ENCODE assay signal across 9 mouse cellular contexts in genomic region chrX:160935541-160935940, GRCm38 (mm10). TPM values are rescaled to one million over a fixed set of nuclear protein-coding genes. Genes with fewer than 3 reads are reported as not detected.
A peak's percentile ranks its signal among the peaks of the same experiment; 100 is the strongest.
DNase-seq lines count a peak whose midpoint lies in the region; ATAC-seq lines count a peak whose summit lies in the region.
"Had no signal": no experiment of that assay in that cellular context is flagged by ENCODE, and none has a peak within 500 bp of the region (broad histone marks: within the 10 kb centered on the region; RNA-seq: fewer than 3 reads in every experiment).

No protein-coding gene starts in this region.

- no peaks in the 10 kb centered on the region for H3K9me3 ChIP-seq in liver, embryonic 13.5 days (replicated peaks)
- H3K9me3 ChIP-seq in neural tube, embryonic 15.5 days (replicated peaks) = no peaks in the 10 kb centered on the region
- H3K9me3 ChIP-seq: heart, embryonic 15.5 days had no signal

- no peak overlapping the region for H3K27ac ChIP-seq in liver, embryonic 13.5 days
- no peak overlapping the region for H3K27ac ChIP-seq in neural tube, embryonic 15.5 days (replicated peaks)
- H3K27ac ChIP-seq: heart, embryonic 15.5 days had no signal

- H3K36me3 ChIP-seq in liver, embryonic 13.5 days = no peaks in the 10 kb centered on the region
- no peaks in the 10 kb centered on the region for H3K36me3 ChIP-seq in neural tube, embryonic 15.5 days
- H3K36me3 ChIP-seq: heart, embryonic 15.5 days had no signal

- 46% methylated on average over 1 of the region's 1 CpGs for WGBS in liver, embryonic 13.5 days (ENCODE audit: insufficient replicate concordance)
- 42% methylated on average over 1 of the region's 1 CpGs for WGBS in neural tube, embryonic 15.5 days

- intact Hi-C loops in left cerebral cortex, postnatal 36 days (cut with DNase I) = no loop called here

- peak; percentile 29; the same call in 1 of the 2 replicates for ATAC-seq in liver, embryonic 13.5 days (ENCODE audit: low read depth)
- ATAC-seq in monocyte, adult 5-6 weeks (replicated peaks; ENCODE audit: insufficient number of reproducible peaks, low FRiP score, low TSS enrichment, poor library complexity, severe bottlenecking) = no peak
- ATAC-seq in neural tube, embryonic 15.5 days (ENCODE audit: low FRiP score) = no peak

- no peak overlapping the region for H3K4me2 ChIP-seq in liver, embryonic 13.5 days
- H3K4me2 ChIP-seq in neural tube, embryonic 15.5 days = no peak overlapping the region
- H3K4me2 ChIP-seq: heart, embryonic 15.5 days had no signal

- no peaks in the 10 kb centered on the region for H3K4me1 ChIP-seq in liver, embryonic 13.5 days (replicated peaks)
- H3K4me1 ChIP-seq in neural tube, embryonic 15.5 days = no peaks in the 10 kb centered on the region
- H3K4me1 ChIP-seq: heart, embryonic 15.5 days had no signal

- H3K4me3 ChIP-seq in liver, embryonic 13.5 days (replicated peaks) = no peak overlapping the region
- H3K4me3 ChIP-seq in neural tube, embryonic 15.5 days (replicated peaks) = no peak overlapping the region
- H3K4me3 ChIP-seq: heart, embryonic 15.5 days had no signal

- H3K27me3 ChIP-seq in liver, embryonic 13.5 days = no peaks in the 10 kb centered on the region
- H3K27me3 ChIP-seq in neural tube, embryonic 15.5 days (replicated peaks) = peaks cover 6% of the 10 kb centered on the region; the same call in 1 of the 2 replicates
- H3K27me3 ChIP-seq: heart, embryonic 15.5 days had no signal

- no peak overlapping the region for H3K9ac ChIP-seq in liver, embryonic 13.5 days
- H3K9ac ChIP-seq in neural tube, embryonic 15.5 days (replicated peaks) = no peak overlapping the region
- H3K9ac ChIP-seq: heart, embryonic 15.5 days had no signal

- DNase-seq in liver, embryonic 13.5 days = no peak
- no peak for DNase-seq in liver
- DNase-seq in adrenal gland, postnatal 10 days = peak; percentile 29
- peak; percentile 43 to 46 for DNase-seq in cerebellum, postnatal 36 days
- DNase-seq in naive thymus-derived CD4-positive, alpha-beta T cell, adult 2 months (ENCODE audit: low read depth) = peak; percentile 8
- DNase-seq in left cerebral cortex, postnatal 36 days (ENCODE audit: low spot score in 2 of 2) = no peak

RNA-seq across cellular contexts. Expression of gene Gja6, which starts 28.7 kb away (rescaled TPM):
- 0.89 and 1.2 TPM in 2 replicates for polyA plus RNA-seq in liver, embryonic 13.5 days (2015; fragmentation: Nextera tagmentation; extraction: Ambion mirVana)
- under 1 TPM; 0.24 to 0.33 TPM for total RNA-seq in adrenal gland, postnatal 10 days (2021)
- total RNA-seq in left cerebral cortex, postnatal 36 days (2021) = 1 to 10 TPM; 1.2 to 2.8 TPM
- total RNA-seq in monocyte, adult 5-6 weeks (2017) = 0.76 TPM in 1 of 3 replicates, not detected in the others
- polyA plus RNA-seq in neural tube, embryonic 15.5 days (2015; fragmentation: Nextera tagmentation; extraction: Ambion mirVana) = 0.09 and 0.10 TPM in 2 replicates
- polyA plus RNA-seq: heart, embryonic 15.5 days had no signal

RNA-seq across cellular contexts. Expression of gene Cdkl5, which starts 59.0 kb away (rescaled TPM):
- polyA plus RNA-seq in liver, embryonic 13.5 days (2015; fragmentation: Nextera tagmentation; extraction: Ambion mirVana) = 0.23 and 0.32 TPM in 2 replicates
- 10 to 100 TPM; 10.0 to 10.9 TPM for total RNA-seq in adrenal gland, postnatal 10 days (2021)
- 100 to 1,000 TPM; 152 to 159 TPM for total RNA-seq in left cerebral cortex, postnatal 36 days (2021)
- 1.1 to 1.4 TPM in 2 of 3 replicates, not detected in the other for total RNA-seq in monocyte, adult 5-6 weeks (2017)
- polyA plus RNA-seq in neural tube, embryonic 15.5 days (2015; fragmentation: Nextera tagmentation; extraction: Ambion mirVana) = 5.2 and 5.3 TPM in 2 replicates

Comparison
In these comparisons a context has a peak if more than half of its experiments do, and no peak if none do; other contexts are left out.
1. DNase-seq: peak in adrenal gland, postnatal 10 days (single experiment), cerebellum, postnatal 36 days (2 of 2) and naive thymus-derived CD4-positive, alpha-beta T cell, adult 2 months (single experiment); none in liver, embryonic 13.5 days (single experiment), liver (single experiment) and left cerebral cortex, postnatal 36 days (0 of 2).
2. RNA of gene Cdkl5, which starts 59.0 kb away (total RNA-seq): 152 to 159 TPM in left cerebral cortex, postnatal 36 days; 10.0 to 10.9 TPM in adrenal gland, postnatal 10 days and 1.1 to 1.4 TPM in monocyte, adult 5-6 weeks; every median in the first group is over 10 times any median in the second.